Mouse (Mus musculus) liver, adult 2 months (tissue): ENCODE data around the gene Elovl5.

ENCODE experiments used
- CTCF ChIP-seq: fragments of 200-500 bp; IDR thresholded peaks from 2 replicates; pipeline ENCODE4 v1.5.1; 2011; ENCODE audit warnings: low read depth, low read length, control low read depth
- POLR2A ChIP-seq: fragments of 200-500 bp; IDR thresholded peaks from 2 replicates; pipeline ENCODE4 v1.6.1; 2011; ENCODE audit warnings: low read length, control low read depth; ENCODE audit not compliant: insufficient read depth; ENCODE audit errors: extremely low read depth

DNA sequence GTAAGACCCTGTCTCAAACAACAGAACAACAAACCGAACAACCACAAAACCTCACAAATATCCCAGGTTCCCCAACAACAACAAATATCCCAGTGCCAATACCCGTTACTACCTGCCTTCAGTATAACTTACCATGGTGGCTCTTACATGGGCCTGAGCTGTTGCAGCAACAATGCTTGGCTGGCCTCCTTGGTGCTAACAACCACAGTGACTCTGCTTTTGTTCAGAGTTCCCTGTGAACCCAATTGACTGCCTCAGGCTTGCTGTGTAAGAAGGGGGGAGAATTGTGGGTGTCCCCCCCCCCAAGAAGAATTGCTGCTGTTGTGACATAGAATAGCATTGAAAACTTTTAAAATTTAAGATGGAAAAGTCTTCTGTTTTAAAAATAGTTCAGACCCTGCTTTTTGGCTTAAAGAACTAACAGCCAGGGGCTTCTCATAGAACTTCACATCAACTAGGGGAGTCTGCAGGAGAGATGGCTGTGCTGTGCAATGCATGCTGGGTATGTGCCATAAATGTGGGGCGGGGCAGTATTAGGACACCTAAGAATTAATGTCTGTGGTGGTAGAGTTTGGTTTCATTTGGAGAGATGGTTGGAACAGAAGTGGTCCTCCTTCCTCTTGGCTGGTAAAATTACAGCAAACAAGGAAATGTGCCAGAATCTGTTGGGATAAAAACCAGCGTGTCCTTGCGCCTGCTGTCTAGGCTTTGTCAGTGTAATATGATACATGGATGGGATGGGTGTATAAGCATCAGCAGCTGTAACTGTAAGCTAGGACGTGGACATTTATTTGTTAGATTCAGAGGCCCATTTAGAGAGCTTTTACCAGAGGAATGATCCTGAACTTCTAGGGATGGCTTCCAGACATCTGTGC is 28.9 kb downstream of the Elovl5 start:
- TF ChIP-seq POLR2A = no peak
- 0 out of 2 replicates have a peak, but pooled peaks have one; percentile 1 for TF ChIP-seq CTCF
